Mouse (Mus musculus): ENCODE measurements at regions not wholly inside any gene's neighbourhood (a gene's known extent, or its start where the extent isn't known, plus 50 kb on each side); places are given as distances from the start of the nearest gene placed in this dataset.

- H3K27me3 ChIP-seq, result no peaks in the 10 kb centered on the region
- no peak overlapping the region for H3K9ac ChIP-seq
Observed at GRCm38 (mm10) chr1:137330634-137331033, 370.4 kb upstream of the Nr5a2 start.

GRCm38 (mm10) chr1:137323884-137324594, 363.8 kb upstream of the Nr5a2 start:
- Histone ChIP-seq H3K4me1 (no peaks in the 10 kb centered on the region), H3K27me3 (no peaks in the 10 kb centered on the region), H3K9me3 (no peaks in the 10 kb centered on the region), H3K9ac (no peak overlapping the region), H3K27ac (no peak overlapping the region), H3K4me3 (no peak overlapping the region), H3K36me3 (no peaks in the 10 kb centered on the region), H3K4me2 (replicated peaks) (no peak overlapping the region)
- no peak for ATAC-seq (ENCODE audit: insufficient number of reproducible peaks, insufficient read depth, low FRiP score, low TSS enrichment)
- WGBS, result 35% methylated on average over 8 of the region's 8 CpGs

More at GRCm38 (mm10) chr1:137330634-137331033, 370.4 kb upstream of the Nr5a2 start:
- ATAC-seq (ENCODE audit: insufficient number of reproducible peaks, insufficient read depth, low FRiP score, low TSS enrichment), result no peak
- 39% methylated on average over 3 of the region's 3 CpGs for WGBS
- Histone ChIP-seq H3K9me3 (no peaks in the 10 kb centered on the region), H3K4me3 (no peak overlapping the region), H3K36me3 (no peaks in the 10 kb centered on the region), H3K4me2 (replicated peaks) (no peak overlapping the region), H3K27ac (no peak overlapping the region), H3K4me1 (no peaks in the 10 kb centered on the region)

- Histone ChIP-seq H3K27ac (no peak overlapping the region), H3K4me2 (replicated peaks) (no peak overlapping the region), H3K4me1 (no peaks in the 10 kb centered on the region), H3K4me3 (no peak overlapping the region), H3K9ac (no peak overlapping the region), H3K9me3 (no peaks in the 10 kb centered on the region), H3K27me3 (no peaks in the 10 kb centered on the region), H3K36me3 (no peaks in the 10 kb centered on the region)
- no peak for ATAC-seq (ENCODE audit: insufficient number of reproducible peaks, insufficient read depth, low FRiP score, low TSS enrichment)
- 44% methylated on average over 2 of the region's 2 CpGs for WGBS
Observed at GRCm38 (mm10) chr1:137323035-137323680, 362.9 kb upstream of the Nr5a2 start.

- H3K36me3 ChIP-seq, result no peaks in the 10 kb centered on the region
- no peak overlapping the region for H3K27ac ChIP-seq
- 85% methylated on average over 5 of the region's 5 CpGs for WGBS
- no peak for ATAC-seq (ENCODE audit: insufficient number of reproducible peaks, insufficient read depth, low FRiP score, low TSS enrichment)
- no peak overlapping the region for H3K4me2 ChIP-seq (replicated peaks)
- H3K27me3 ChIP-seq, result no peaks in the 10 kb centered on the region
- no peak overlapping the region for H3K9ac ChIP-seq
- H3K4me3 ChIP-seq, result no peak overlapping the region
- H3K4me1 ChIP-seq, result no peaks in the 10 kb centered on the region
- H3K9me3 ChIP-seq, result no peaks in the 10 kb centered on the region
Observed at GRCm38 (mm10) chr1:137302757-137303422, 342.6 kb upstream of the Nr5a2 start.

- Histone ChIP-seq H3K4me1 (no peaks in the 10 kb centered on the region), H3K27me3 (no peaks in the 10 kb centered on the region), H3K36me3 (no peaks in the 10 kb centered on the region), H3K9me3 (no peaks in the 10 kb centered on the region), H3K9ac (no peak overlapping the region), H3K27ac (no peak overlapping the region), H3K4me2 (replicated peaks) (no peak overlapping the region), H3K4me3 (no peak overlapping the region)
- 62% methylated on average over 10 of the region's 10 CpGs for WGBS
- ATAC-seq (ENCODE audit: insufficient number of reproducible peaks, insufficient read depth, low FRiP score, low TSS enrichment), result no peak
Observed at GRCm38 (mm10) chr1:137297780-137298569, 337.7 kb upstream of the Nr5a2 start.

- Histone ChIP-seq H3K4me2 (replicated peaks) (no peak overlapping the region), H3K36me3 (no peaks in the 10 kb centered on the region), H3K27ac (no peak overlapping the region), H3K4me1 (no peaks in the 10 kb centered on the region), H3K4me3 (no peak overlapping the region), H3K9ac (no peak overlapping the region), H3K27me3 (no peaks in the 10 kb centered on the region), H3K9me3 (no peaks in the 10 kb centered on the region)
- no peak for ATAC-seq (ENCODE audit: insufficient number of reproducible peaks, insufficient read depth, low FRiP score, low TSS enrichment)
- WGBS, result 80% methylated on average over 9 of the region's 9 CpGs
Observed at GRCm38 (mm10) chr1:137289456-137289855, 329.2 kb upstream of the Nr5a2 start.

GRCm38 (mm10) chr1:137283291-137283690, 323.0 kb upstream of the Nr5a2 start:
- H3K4me2 ChIP-seq (replicated peaks), result no peak overlapping the region
- H3K4me1 ChIP-seq, result peaks cover 17% of the 10 kb centered on the region; the same call in 1 of the 2 replicates
- 0 out of 2 replicates have a peak overlapping the region, but pooled peaks have one; percentile 36 for H3K27ac ChIP-seq
- WGBS, result 28% methylated on average over 5 of the region's 5 CpGs
- no peak overlapping the region for H3K4me3 ChIP-seq
- no peak overlapping the region for H3K9ac ChIP-seq
- no peaks in the 10 kb centered on the region for H3K9me3 ChIP-seq
- no peaks in the 10 kb centered on the region for H3K36me3 ChIP-seq
- ATAC-seq (ENCODE audit: insufficient number of reproducible peaks, insufficient read depth, low FRiP score, low TSS enrichment), result no peak; the same call in 1 of the 2 replicates
- H3K27me3 ChIP-seq, result no peaks in the 10 kb centered on the region

- WGBS, result 65% methylated on average over 5 of the region's 5 CpGs
- H3K9ac ChIP-seq, result no peak overlapping the region
- no peak for ATAC-seq (ENCODE audit: insufficient number of reproducible peaks, insufficient read depth, low FRiP score, low TSS enrichment)
Observed at GRCm38 (mm10) chr1:137282457-137282856, 322.2 kb upstream of the Nr5a2 start.

GRCm38 (mm10) chr1:137280391-137281386, 320.4 kb upstream of the Nr5a2 start:
- Histone ChIP-seq H3K27ac (no peak overlapping the region), H3K4me1 (peaks cover 17% of the 10 kb centered on the region; the same call in 1 of the 2 replicates), H3K36me3 (no peaks in the 10 kb centered on the region), H3K9ac (no peak overlapping the region), H3K4me3 (no peak overlapping the region), H3K9me3 (no peaks in the 10 kb centered on the region), H3K27me3 (no peaks in the 10 kb centered on the region), H3K4me2 (replicated peaks) (no peak overlapping the region)
- WGBS, result 67% methylated on average over 10 of the region's 10 CpGs
- no peak for ATAC-seq (ENCODE audit: insufficient number of reproducible peaks, insufficient read depth, low FRiP score, low TSS enrichment)

More at GRCm38 (mm10) chr1:137282457-137282856, 322.2 kb upstream of the Nr5a2 start:
- no peak overlapping the region for H3K27ac ChIP-seq
- H3K4me1 ChIP-seq, result peaks cover 17% of the 10 kb centered on the region; the same call in 1 of the 2 replicates
- H3K4me3 ChIP-seq, result no peak overlapping the region
- no peak overlapping the region for H3K4me2 ChIP-seq (replicated peaks)
- no peaks in the 10 kb centered on the region for H3K9me3 ChIP-seq
- H3K27me3 ChIP-seq, result no peaks in the 10 kb centered on the region
- H3K36me3 ChIP-seq, result no peaks in the 10 kb centered on the region

- ATAC-seq (ENCODE audit: insufficient number of reproducible peaks, insufficient read depth, low FRiP score, low TSS enrichment), result no peak
- Histone ChIP-seq H3K27ac (no peak overlapping the region), H3K9me3 (no peaks in the 10 kb centered on the region), H3K4me1 (peaks cover 17% of the 10 kb centered on the region; the same call in 1 of the 2 replicates), H3K4me3 (no peak overlapping the region), H3K36me3 (no peaks in the 10 kb centered on the region), H3K9ac (no peak overlapping the region), H3K27me3 (no peaks in the 10 kb centered on the region), H3K4me2 (replicated peaks) (no peak overlapping the region)
- WGBS, result 92% methylated on average over 2 of the region's 2 CpGs
Observed at GRCm38 (mm10) chr1:137279981-137280380, 319.7 kb upstream of the Nr5a2 start.
